Mouse (Mus musculus) myocyte (in vitro differentiated cells): ENCODE results near the gene Ovca2. TPM values are rescaled to one million over a fixed set of nuclear protein-coding genes. Genes with fewer than 3 reads are reported as not detected.

Experiments
- H3K27me3 ChIP-seq: one replicate; pipeline ENCODE4 v1.6.1; 2011; ENCODE audit not compliant: control insufficient read depth, insufficient read depth, insufficient read length
- H3K36me3 ChIP-seq: one replicate; pipeline ENCODE4 v1.6.1; 2011; ENCODE audit not compliant: control insufficient read depth, insufficient read depth
- H3K4me2 ChIP-seq: one replicate; pipeline ENCODE4 v1.6.1; 2011; ENCODE audit warnings: low read depth, control low read depth
- H3K4me3 ChIP-seq: one replicate; pipeline ENCODE4 v1.5.1; 2011; ENCODE audit warnings: mild to moderate bottlenecking, control low read depth, moderate library complexity
- H3K79me2 ChIP-seq: one replicate; pipeline ENCODE4 v1.6.1; 2011; ENCODE audit not compliant: control insufficient read depth, insufficient read depth
- H3ac ChIP-seq: one replicate; pipeline ENCODE4 v1.6.1; 2011; ENCODE audit not compliant: control insufficient read depth, insufficient read length
- CEBPB ChIP-seq: IDR thresholded peaks from 2 replicates; pipeline ENCODE4 v1.6.1; 2011; ENCODE audit warnings: mild to moderate bottlenecking, moderate library complexity; ENCODE audit not compliant: poor library complexity, insufficient read depth, severe bottlenecking
- E2F4 ChIP-seq: IDR thresholded peaks from one replicate; pipeline ENCODE4 v1.6.1; 2011; ENCODE audit warnings: mild to moderate bottlenecking, control low read depth, moderate library complexity; ENCODE audit not compliant: insufficient read depth
- MAX ChIP-seq: IDR thresholded peaks from one replicate; pipeline ENCODE4 v1.6.1; 2011; ENCODE audit warnings: low read depth, mild to moderate bottlenecking, control low read depth
- MYOD1 ChIP-seq, 3 experiments: IDR thresholded peaks; one replicate each; pipeline ENCODE4 v1.6.1; 2011; ENCODE audit warnings: control low read depth in 2 of 3, low read depth in 2 of 3, mild to moderate bottlenecking in 2 of 3, moderate library complexity in 1 of 3; ENCODE audit not compliant: insufficient read length in 2 of 3, control insufficient read depth in 1 of 3
- MYOG ChIP-seq, 3 experiments: IDR thresholded peaks; one replicate each; pipeline ENCODE4 v1.6.1; 2011; ENCODE audit warnings: control low read depth in 2 of 3, low read depth in 2 of 3, mild to moderate bottlenecking in 2 of 3; ENCODE audit not compliant: insufficient read length in 2 of 3, control insufficient read depth in 1 of 3, insufficient read depth in 1 of 3
- POLR2A ChIP-seq: IDR thresholded peaks from one replicate; pipeline ENCODE4 v1.6.1; 2011; ENCODE audit warnings: low read depth, mild to moderate bottlenecking, control low read depth, moderate library complexity; ENCODE audit not compliant: insufficient read length
- POLR2AphosphoS2 ChIP-seq: IDR thresholded peaks from one replicate; pipeline ENCODE4 v1.6.1; 2011; ENCODE audit warnings: low read depth, control low read depth; ENCODE audit not compliant: insufficient read length
- REST ChIP-seq: IDR thresholded peaks from one replicate; pipeline ENCODE4 v1.6.1; 2011; ENCODE audit warnings: mild to moderate bottlenecking, control low read depth, moderate library complexity; ENCODE audit not compliant: insufficient read depth, insufficient read length
- SRF ChIP-seq: IDR thresholded peaks from one replicate; pipeline ENCODE4 v1.6.1; 2011; ENCODE audit warnings: low read depth; ENCODE audit not compliant: control insufficient read depth, insufficient read length
- TCF12 ChIP-seq: IDR thresholded peaks from one replicate; pipeline ENCODE4 v1.6.1; 2011; ENCODE audit warnings: mild to moderate bottlenecking, control low read depth; ENCODE audit not compliant: poor library complexity, insufficient read depth, severe bottlenecking
- TCF3 ChIP-seq: IDR thresholded peaks from one replicate; pipeline ENCODE4 v1.6.1; 2011; ENCODE audit warnings: low read depth, control low read depth; ENCODE audit not compliant: insufficient read length
- USF1 ChIP-seq: IDR thresholded peaks from one replicate; pipeline ENCODE4 v1.6.1; 2011; ENCODE audit warnings: low read depth, mild to moderate bottlenecking, control low read depth, moderate library complexity
- polyA plus RNA-seq: library from polyadenylated mRNA; unstranded; fragments of >200 nt; fragmentation: generic; extraction: Trizol; gene quantifications from one replicate; pipeline ENCODE4 v1.2.1, GENCODE M21; 2012; ENCODE audit warnings: missing spikeins

Gene Ovca2
- polyA plus RNA-seq, 1 experiment = 12.2 TPM

DNA sequence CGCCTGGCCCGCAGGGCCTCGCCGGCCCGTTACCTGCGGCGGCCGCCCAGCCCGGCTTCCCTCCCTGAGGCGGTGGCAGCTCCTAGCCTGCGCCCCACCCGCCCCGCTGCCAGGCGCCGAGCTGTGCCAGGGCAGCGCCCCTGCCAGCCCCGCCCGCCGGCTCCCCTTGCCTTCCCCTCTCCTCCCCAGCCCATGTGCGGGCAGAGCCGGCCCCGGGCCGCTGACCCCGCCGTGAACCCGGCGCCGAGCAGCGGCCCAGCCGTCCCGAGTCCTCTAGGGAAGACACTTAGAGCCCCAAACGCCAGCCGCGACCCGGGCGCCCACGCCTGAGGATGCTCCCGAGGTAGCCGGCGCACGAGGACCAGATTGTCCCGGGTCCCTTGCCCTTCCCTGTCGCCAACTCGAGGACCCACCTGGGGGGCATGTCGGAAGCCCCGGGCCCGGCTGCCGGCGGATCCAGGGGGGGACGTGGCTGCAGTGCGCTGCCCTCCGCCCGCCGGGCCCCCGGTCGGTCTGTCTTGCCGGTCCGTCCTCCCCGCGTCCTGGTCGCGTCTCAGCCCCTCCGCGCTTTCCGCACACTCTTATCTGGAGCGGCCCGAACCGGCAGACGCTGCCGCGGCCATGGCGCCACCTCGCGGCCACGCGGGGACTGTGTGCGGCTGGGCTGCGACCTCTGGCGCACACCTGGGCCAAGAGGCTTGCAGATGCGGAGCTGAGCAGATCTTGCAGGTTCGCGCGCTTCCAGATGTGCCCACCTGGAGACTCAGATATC is 9.9 kb downstream of the Ovca2 start:
- Histone ChIP-seq H3K4me3 (no peak overlapping the region), H3K27me3 (no peaks in the 10 kb centered on the region), H3ac (no peak overlapping the region), H3K4me2 (no peak overlapping the region), H3K79me2 (no peaks in the 10 kb centered on the region), H3K36me3 (no peaks in the 10 kb centered on the region)
- TF ChIP-seq E2F4 (no peak), MYOG (IDR thresholded peaks at IDR 0.05; ENCODE audit: control insufficient read depth in 1 of 3, insufficient read depth in 1 of 3, insufficient read length in 2 of 3, low read depth in 2 of 3) (no peak), REST (no peak), POLR2AphosphoS2 (no peak), TCF3 (no peak), POLR2A (no peak), SRF (no peak)

DNA sequence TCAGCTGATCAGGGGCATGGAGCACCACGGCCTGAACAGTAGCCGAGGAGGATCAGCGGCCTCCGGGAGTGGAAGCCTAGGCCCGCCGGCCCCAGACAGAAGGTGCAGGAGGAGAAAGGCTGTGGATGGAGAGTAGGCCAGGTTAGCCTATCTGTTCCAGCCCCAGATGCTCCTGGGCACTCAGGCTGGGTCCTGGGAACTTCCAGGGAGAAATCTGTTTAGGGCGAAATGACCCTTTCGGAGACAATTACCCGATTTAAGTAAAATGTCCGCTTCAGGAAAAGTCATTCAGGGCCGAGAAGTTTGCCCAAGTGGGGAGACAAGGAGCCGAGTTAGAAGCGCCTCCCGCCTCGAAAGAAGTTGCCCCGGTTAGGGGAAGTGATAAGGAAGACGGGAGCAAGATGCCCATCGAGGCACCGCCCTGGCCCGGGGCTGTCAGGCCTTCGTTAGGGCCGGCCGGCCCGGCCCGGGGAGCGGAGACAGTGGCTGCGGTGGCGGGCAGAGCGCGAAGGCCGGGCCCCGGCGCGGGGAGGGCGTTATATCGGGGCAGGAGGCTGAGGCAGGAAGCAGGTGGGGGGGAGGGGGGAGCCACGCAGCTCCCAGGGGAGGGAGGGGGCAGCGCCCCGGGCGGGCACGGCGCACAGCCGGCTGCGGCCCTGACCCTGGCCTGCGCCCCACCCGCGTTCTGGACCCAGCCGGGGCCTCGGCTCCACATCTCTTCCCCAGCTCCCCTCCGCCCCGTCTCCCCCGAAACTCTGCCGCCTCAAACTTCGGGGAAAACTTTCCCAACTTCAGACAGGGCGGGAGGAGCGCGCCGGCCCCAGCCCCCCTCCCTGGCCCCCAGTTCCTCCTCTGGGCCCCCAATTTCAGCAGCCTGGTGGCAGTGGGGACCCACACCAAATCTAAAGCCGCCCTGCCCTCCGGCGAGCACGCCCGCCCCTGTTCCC is 10.7 kb downstream of the Ovca2 start:
- no peaks in the 10 kb centered on the region for H3K36me3 ChIP-seq
- no peaks in the 10 kb centered on the region for H3K27me3 ChIP-seq
- no peak overlapping the region for H3ac ChIP-seq
- H3K79me2 ChIP-seq = no peaks in the 10 kb centered on the region
- TF ChIP-seq POLR2AphosphoS2 = no peak
- no peak for TF ChIP-seq E2F4
- TF ChIP-seq TCF3 = no peak
- TF ChIP-seq MYOG (IDR thresholded peaks at IDR 0.05; ENCODE audit: control insufficient read depth in 1 of 3, insufficient read depth in 1 of 3, insufficient read length in 2 of 3, low read depth in 2 of 3) = no peak
- no peak for TF ChIP-seq SRF
- no peak for TF ChIP-seq POLR2A
- TF ChIP-seq MAX = no peak
- TF ChIP-seq CEBPB = no peak
- TF ChIP-seq USF1 = no peak
- no peak for TF ChIP-seq REST
- TF ChIP-seq MYOD1 (IDR thresholded peaks at IDR 0.05; ENCODE audit: control insufficient read depth in 1 of 3, insufficient read length in 2 of 3, low read depth in 2 of 3) = no peak
- no peak for TF ChIP-seq TCF12
- H3K4me2 ChIP-seq = no peak overlapping the region
- H3K4me3 ChIP-seq = no peak overlapping the region

DNA sequence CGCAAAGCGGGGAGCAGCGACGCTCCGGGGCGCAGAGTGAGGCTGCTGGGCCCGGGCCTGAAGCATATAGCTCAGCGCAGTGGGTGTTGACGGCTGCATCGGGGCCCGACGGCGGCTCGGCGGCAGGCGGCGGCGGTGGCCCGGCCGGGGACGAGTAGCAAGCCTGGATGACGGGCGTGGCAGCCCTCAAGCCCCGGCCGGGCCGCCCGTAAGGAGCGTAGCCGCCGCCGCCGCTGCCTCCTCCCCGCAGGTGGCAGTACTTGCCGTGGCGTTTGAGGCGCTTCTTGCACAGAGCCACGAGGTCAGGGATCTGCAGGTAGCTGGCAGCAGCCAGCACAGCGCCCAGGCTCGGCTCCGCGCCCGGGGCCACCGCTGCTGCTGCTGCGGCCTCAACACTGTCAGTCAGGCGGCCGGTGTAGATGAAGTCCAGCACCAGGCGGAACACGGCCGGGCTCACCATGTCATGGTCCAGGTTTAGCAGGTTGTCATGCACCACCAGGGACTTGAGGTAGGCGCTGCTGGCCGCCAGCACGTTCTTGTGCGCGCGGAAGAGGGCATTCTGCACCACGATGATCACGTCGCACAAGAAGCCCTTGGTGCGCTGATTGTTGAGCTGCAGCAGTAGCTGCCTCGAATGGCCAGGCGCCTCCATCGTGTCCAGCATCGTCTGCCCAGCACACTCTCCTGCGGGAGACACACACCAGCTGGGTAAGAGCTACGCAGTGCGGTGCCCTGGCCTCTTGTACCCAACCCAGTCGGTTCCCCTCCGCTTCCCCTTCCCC is 11.6 kb downstream of the Ovca2 start:
- Histone ChIP-seq H3K79me2 (no peaks in the 10 kb centered on the region), H3K4me3 (no peak overlapping the region), H3K36me3 (no peaks in the 10 kb centered on the region), H3K27me3 (no peaks in the 10 kb centered on the region), H3ac (no peak overlapping the region), H3K4me2 (no peak overlapping the region)
- TF ChIP-seq MAX (no peak), SRF (no peak), TCF3 (no peak), USF1 (no peak), CEBPB (no peak), REST (no peak), MYOD1 (IDR thresholded peaks at IDR 0.05; ENCODE audit: control insufficient read depth in 1 of 3, insufficient read length in 2 of 3, low read depth in 2 of 3) (no peak), E2F4 (no peak), POLR2A (no peak), POLR2AphosphoS2 (no peak), TCF12 (no peak), MYOG (IDR thresholded peaks at IDR 0.05; ENCODE audit: control insufficient read depth in 1 of 3, insufficient read depth in 1 of 3, insufficient read length in 2 of 3, low read depth in 2 of 3) (no peak)

DNA sequence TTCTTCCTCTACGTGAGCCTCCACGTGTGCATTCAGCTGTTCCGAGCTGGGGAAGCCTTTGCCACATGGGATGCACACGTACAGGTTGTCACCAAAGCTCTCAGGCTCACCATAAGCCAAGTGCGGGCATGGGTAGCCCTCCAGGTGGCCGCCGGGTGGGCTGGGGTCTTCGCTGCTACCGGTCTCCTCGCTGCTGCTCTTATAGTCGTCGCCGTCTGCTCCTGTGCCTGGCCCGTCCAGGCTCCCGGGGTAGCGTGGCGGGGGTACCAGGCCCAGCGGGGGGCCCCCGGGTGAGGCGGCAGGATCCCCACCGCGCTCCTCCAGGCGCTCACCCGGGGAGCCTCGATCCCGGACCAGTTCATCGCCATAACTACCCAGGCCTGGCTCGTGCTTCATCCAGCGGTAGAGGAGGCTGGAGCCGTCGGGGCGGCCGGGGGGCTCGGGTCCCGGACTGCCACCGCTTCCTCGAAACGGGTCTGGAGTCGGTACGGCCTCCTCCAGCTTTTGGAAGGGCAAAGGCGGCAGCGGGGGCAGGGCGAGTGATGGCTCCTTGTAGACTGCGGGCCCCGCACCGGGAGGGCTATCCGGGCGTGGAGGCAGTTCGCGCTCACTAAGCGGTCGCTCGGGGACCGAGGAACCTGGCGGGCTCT is 12.3 kb downstream of the Ovca2 start:
- Histone ChIP-seq H3K36me3 (no peaks in the 10 kb centered on the region), H3K27me3 (no peaks in the 10 kb centered on the region), H3K4me2 (no peak overlapping the region), H3ac (no peak overlapping the region), H3K79me2 (no peaks in the 10 kb centered on the region), H3K4me3 (no peak overlapping the region)
- TF ChIP-seq REST (no peak), E2F4 (no peak)
